ENCODE assay signal across 10 mouse cellular contexts in genomic region chr7:36694642-36695191, GRCm38 (mm10). TPM values are rescaled to one million over a fixed set of nuclear protein-coding genes. Genes with fewer than 3 reads are reported as not detected.
DNase-seq lines count a peak whose midpoint lies in the region; ATAC-seq lines count a peak whose summit lies in the region.
"Had no signal": no experiment of that assay in that cellular context is flagged by ENCODE, and none has a peak within 500 bp of the region (broad histone marks: within the 10 kb centered on the region; RNA-seq: fewer than 3 reads in every experiment).

No protein-coding gene starts in this region.

- DNase-seq in embryo, embryonic 10.5 days (ENCODE audit: low spot score) = peak; percentile 36
- DNase-seq in embryo, embryonic 11 days = no peak
- no peak for DNase-seq in lung, postnatal 14 days
- no peak for DNase-seq in adrenal gland, adult 2 months
- no peak for DNase-seq in heart, adult 8-10 months (ENCODE audit: low spot score)
- DNase-seq: adrenal gland, postnatal 36 days; heart, postnatal 36 days had no signal

- H3K9ac ChIP-seq in lung, embryonic 16.5 days (ENCODE audit: low read length) = no peak overlapping the region
- no peak overlapping the region for H3K9ac ChIP-seq in limb, embryonic 12.5 days (replicated peaks)
- no peak overlapping the region for H3K9ac ChIP-seq in stomach, embryonic 15.5 days

- H3K4me3 ChIP-seq in lung, embryonic 16.5 days (ENCODE audit: low read length) = peak overlapping the region; percentile 83
- peak overlapping the region; percentile 84 for H3K4me3 ChIP-seq in limb, embryonic 12.5 days (replicated peaks)
- H3K4me3 ChIP-seq in stomach, embryonic 15.5 days (replicated peaks) = peak overlapping the region; percentile 78

- WGBS in lung, embryonic 16.5 days = 12% methylated on average over 7 of the region's 7 CpGs
- WGBS in limb, embryonic 12.5 days = 6% methylated on average over 7 of the region's 7 CpGs
- 33% methylated on average over 7 of the region's 7 CpGs for WGBS in stomach, embryonic 15.5 days

- ATAC-seq in lung, embryonic 16.5 days (ENCODE audit: low read depth) = no peak
- no peak for ATAC-seq in limb, embryonic 12.5 days (ENCODE audit: insufficient number of reproducible peaks, insufficient read depth, low FRiP score, low TSS enrichment, low read depth)
- no peak for ATAC-seq in stomach, embryonic 15.5 days (ENCODE audit: insufficient read depth, low FRiP score, low read depth)

- H3K36me3 ChIP-seq in lung, embryonic 16.5 days (ENCODE audit: control insufficient read depth, insufficient read depth, low read length) = no peaks in the 10 kb centered on the region
- no peaks in the 10 kb centered on the region for H3K36me3 ChIP-seq in limb, embryonic 12.5 days
- no peaks in the 10 kb centered on the region for H3K36me3 ChIP-seq in stomach, embryonic 15.5 days

- peak overlapping the region; percentile 80 for H3K4me2 ChIP-seq in lung, embryonic 16.5 days (ENCODE audit: low read depth, low read length)
- peak overlapping the region; percentile 99 for H3K4me2 ChIP-seq in limb, embryonic 12.5 days
- peak overlapping the region; percentile 98 for H3K4me2 ChIP-seq in stomach, embryonic 15.5 days

- H3K27ac ChIP-seq in lung, embryonic 16.5 days (ENCODE audit: low read length) = no peak overlapping the region
- H3K27ac ChIP-seq in limb, embryonic 12.5 days = no peak overlapping the region
- H3K27ac ChIP-seq in stomach, embryonic 15.5 days = no peak overlapping the region

- H3K27me3 ChIP-seq in lung, embryonic 16.5 days (ENCODE audit: control insufficient read depth, insufficient read depth, low read depth, low read length) = peaks cover 22% of the 10 kb centered on the region
- H3K27me3 ChIP-seq in limb, embryonic 12.5 days = peaks cover 63% of the 10 kb centered on the region
- peaks cover 38% of the 10 kb centered on the region for H3K27me3 ChIP-seq in stomach, embryonic 15.5 days (replicated peaks)

- no peaks in the 10 kb centered on the region for H3K9me3 ChIP-seq in lung, embryonic 16.5 days (ENCODE audit: control insufficient read depth, low read length)
- H3K9me3 ChIP-seq in limb, embryonic 12.5 days = no peaks in the 10 kb centered on the region
- H3K9me3 ChIP-seq in stomach, embryonic 15.5 days = no peaks in the 10 kb centered on the region

- peaks cover 33% of the 10 kb centered on the region for H3K4me1 ChIP-seq in lung, embryonic 16.5 days (replicated peaks; ENCODE audit: control insufficient read depth, insufficient read depth, low read length)
- H3K4me1 ChIP-seq in limb, embryonic 12.5 days (replicated peaks) = peaks cover 35% of the 10 kb centered on the region
- peaks cover 31% of the 10 kb centered on the region for H3K4me1 ChIP-seq in stomach, embryonic 15.5 days

RNA-seq across cellular contexts. Expression of gene Tshz3, which starts 3.2 kb away (rescaled TPM):
- 11.5 and 12.1 TPM in 2 replicates for polyA plus RNA-seq in lung, embryonic 16.5 days (2015; fragmentation: Nextera tagmentation; extraction: Ambion mirVana)
- 10.4 and 10.8 TPM in 2 replicates for polyA plus RNA-seq in limb, embryonic 12.5 days (2016; fragmentation: Nextera tagmentation; extraction: Ambion mirVana)
- polyA plus RNA-seq in stomach, embryonic 15.5 days (2015; fragmentation: Nextera tagmentation; extraction: Ambion mirVana) = 14.3 and 16.2 TPM in 2 replicates
- total RNA-seq in adrenal gland, adult 2 months (2021) = 1 to 10 TPM; 4.2 to 4.7 TPM
- polyA plus RNA-seq in adrenal gland, adult 2 months (2012; rRNA removed) = 1.9 and 2.8 TPM in 2 replicates
- total RNA-seq in heart, adult 8-10 months (2022) = 1 to 10 TPM; 2.7 to 4.2 (median 3.8) TPM
